Mouse (Mus musculus) large intestine, adult 2 months (tissue): ENCODE results near the gene Sf3b5. TPM values are rescaled to one million over a fixed set of nuclear protein-coding genes. Genes with fewer than 3 reads are reported as not detected.
"Not testable (repeated sequence)": the region's sequence is repeated elsewhere in the genome, so short reads cannot be mapped to it uniquely, and the experiment has no call there.

Source experiments
- DNase-seq: peaks from one replicate; pipeline ENCODE4 v3.0.0-alpha.2; 2012; ENCODE audit warnings: low read depth, low spot score
- WGBS: fragments of 180-500 bp; shearing (Covaris S2); methylation state at CpG from one replicate; pipeline ENCODE4 v1.1.7; 2018; 5-methylcytosine and 5-hydroxymethylcytosine counted together
- polyA plus RNA-seq: library from polyadenylated mRNA; depleted of rRNA; stranded (reverse); fragments of >200 nt; gene quantifications from 2 replicates; pipeline ENCODE4 v1.2.3, GENCODE M21; 2012

Gene Sf3b5
- polyA plus RNA-seq, 1 experiment: 28.5 TPM

- DNase-seq: peak; percentile 82
- WGBS: 33% methylated on average over 17 of the region's 17 CpGs
These were observed 8.2 kb upstream of the Sf3b5 start for GRCm38 (mm10) chr10:12996736-12997477.

DNA sequence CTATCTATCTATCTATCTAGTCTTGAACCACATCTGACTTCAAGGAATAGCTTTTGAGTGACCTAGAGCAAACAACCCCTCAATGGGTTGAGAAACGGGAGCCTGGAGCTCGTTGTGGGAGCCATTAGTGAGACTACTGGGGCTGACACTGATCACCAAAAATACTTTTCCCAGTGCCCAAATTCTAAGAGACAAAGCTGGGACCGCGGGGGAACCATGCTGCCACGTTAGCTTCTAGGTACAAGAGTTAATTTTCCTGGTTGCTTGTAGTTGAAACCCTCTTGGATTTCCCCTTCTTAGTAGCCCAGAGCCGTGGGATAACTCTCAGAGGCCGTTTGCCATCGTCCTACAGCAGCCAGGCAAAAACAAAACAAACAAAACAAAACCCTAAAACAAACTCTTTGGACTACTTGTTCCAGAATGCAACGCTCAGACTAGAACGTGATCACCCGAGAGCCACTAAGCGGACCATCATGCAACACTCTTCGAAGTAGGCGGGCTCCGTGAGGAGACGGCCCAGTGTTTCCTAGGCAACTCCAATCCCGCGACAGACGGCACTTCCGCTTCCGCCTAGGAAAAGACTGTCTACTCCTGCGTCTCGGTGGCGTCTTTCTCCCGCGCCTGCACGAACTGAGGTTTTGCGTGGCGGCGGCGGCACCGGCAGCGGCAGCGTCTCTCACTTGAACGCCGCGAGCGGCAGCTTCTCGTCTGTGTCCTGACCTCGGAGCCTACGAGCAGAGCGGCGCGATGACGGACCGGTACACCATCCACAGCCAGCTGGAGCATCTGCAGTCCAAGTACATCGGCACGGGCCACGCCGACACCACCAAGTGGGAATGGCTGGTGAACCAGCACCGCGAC is 3.0 kb downstream of the Sf3b5 start:
- peak; percentile 95 for DNase-seq
- 3% methylated on average over 52 of the region's 52 CpGs for WGBS

DNA sequence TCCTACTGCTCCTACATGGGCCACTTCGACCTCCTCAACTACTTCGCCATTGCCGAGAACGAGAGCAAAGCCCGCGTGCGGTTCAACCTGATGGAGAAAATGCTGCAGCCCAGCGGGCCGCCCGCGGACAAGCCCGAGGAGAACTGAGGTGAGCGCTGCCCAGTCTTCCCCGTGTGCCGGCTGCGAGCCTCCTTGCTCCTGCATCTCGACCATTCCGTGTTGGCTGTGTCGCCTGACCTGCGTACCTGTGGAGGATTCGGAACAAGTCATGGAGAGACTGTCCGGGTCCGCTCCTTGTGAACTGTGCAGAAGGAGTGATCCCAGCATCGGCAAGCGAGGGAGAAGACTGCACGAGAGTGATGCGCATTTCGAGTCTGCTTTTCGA is 3.6 kb downstream of the Sf3b5 start:
- WGBS: under 1% methylated on average over 29 of the region's 29 CpGs

DNA sequence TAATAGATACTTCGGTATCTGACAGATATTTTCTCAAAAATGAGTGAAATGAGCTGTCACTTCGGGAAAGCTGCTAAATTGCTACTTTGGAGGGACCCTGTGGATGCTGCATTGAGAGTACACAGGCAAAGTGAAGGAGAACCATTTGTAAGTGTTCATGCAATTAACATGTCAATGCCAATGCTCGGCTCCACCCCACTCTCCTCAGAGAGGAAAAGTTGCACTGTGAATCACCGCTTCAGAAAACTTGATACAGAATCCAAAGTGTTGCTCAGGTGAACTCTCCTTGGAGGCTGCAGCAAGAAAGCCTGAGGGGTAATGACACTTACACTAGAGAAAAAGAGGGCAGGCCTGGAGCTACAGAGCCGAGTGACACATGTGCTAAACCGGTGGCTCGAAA is 8.9 kb downstream of the Sf3b5 start:
- WGBS: 74% methylated on average over 7 of the region's 7 CpGs
- DNase-seq: no peak

More for the DNA sequence above, 3.6 kb downstream of the Sf3b5 start:
- DNase-seq: no peak

GRCm38 (mm10) chr10:13016573-13016972 is 11.4 kb downstream of the Sf3b5 start:
- WGBS: 20% methylated on average over 4 of the region's 4 CpGs
- DNase-seq: peak; percentile 39

DNA sequence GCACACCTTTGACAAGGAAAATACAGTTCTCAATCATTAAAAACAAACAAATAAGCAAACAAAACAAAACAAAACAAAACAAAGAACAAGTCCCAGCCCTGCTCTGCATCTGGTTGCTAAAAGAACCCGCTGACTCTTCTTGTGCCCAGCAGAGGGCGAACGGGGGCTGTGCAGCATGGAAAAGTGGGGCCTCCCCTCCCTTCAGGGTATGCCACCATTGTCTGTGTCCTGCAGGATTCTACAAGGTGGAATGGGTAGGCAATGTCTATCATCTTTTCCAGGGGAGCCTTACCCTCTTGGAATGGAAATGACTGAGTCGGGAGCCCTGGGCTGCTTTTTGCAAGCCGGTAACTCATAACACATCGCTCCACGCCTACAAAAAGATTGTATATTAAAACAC is 13.4 kb downstream of the Sf3b5 start:
- no peak for DNase-seq
- WGBS: 63% methylated on average over 7 of the region's 7 CpGs

DNA sequence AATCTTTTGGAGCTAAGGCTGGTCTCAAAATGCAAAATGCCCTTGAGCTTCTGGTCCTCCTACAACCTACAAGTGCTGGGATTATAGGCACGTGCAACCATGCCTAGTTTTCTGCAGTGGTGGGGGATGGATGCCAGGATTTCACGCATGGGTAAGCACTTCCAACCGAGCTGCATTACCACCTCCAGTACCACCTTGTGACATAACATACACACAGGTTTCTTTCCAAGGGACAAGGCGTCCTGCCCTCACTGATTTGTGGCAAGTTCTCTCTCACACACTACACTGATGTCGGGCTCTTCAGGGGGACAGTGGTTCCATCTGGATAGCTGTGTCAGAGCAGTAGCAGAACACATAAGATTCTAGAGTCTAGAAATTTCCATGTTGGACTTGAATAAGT is 13.9 kb downstream of the Sf3b5 start:
- no peak for DNase-seq
- 83% methylated on average over 5 of the region's 5 CpGs for WGBS

GRCm38 (mm10) chr10:13022103-13022502 is 17.0 kb downstream of the Sf3b5 start:
- WGBS: 52% methylated on average over 4 of the region's 4 CpGs
- DNase-seq: no peak

- WGBS: 64% methylated on average over 3 of the region's 3 CpGs
- DNase-seq: not testable (repeated sequence)
These were observed 18.8 kb downstream of the Sf3b5 start for GRCm38 (mm10) chr10:13023985-13024384.

DNA sequence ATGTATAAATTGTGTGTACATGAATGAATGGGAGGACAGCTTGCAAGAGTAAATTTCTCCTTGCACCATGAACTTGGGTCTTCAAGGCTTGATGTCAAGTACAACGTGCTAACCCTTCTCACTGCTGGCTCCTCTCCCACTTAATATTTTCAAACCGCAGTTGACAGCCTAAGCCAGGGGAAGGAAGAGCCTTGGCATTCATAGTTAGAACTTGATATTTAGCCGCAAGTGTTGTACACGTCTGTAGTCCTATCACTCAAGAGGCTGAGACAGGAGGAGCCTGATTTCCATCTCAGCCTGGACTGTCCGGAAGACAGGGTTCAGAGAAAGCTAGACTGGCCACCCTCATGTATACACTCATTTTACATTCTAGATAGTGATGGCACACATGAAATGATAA is 22.6 kb downstream of the Sf3b5 start:
- no peak for DNase-seq
- 89% methylated on average over 5 of the region's 5 CpGs for WGBS

- WGBS: 74% methylated on average over 1 of the region's 1 CpGs
- no peak for DNase-seq
These were observed 23.1 kb downstream of the Sf3b5 start for GRCm38 (mm10) chr10:13028215-13028614.

DNA sequence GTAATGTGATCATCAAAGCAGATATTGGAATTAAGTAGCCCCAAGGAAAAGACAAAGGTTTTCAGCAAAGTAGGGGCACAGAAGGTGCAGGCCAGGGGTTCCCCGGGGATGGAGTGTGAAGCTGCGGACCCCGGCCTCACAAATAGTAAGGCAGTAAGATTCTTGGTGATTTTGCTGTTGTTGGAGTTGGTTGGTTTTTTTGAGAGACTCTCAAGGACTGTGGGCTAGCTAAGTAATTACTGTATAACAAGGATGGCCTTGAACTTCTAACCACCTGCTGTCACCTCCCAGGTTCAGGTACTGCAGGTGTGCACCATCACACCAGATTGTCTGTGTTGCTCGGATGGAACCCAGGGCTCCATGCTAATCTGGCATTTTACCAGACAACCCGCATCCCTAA is 24.3 kb downstream of the Sf3b5 start:
- no peak for DNase-seq
- 91% methylated on average over 5 of the region's 5 CpGs for WGBS

DNA sequence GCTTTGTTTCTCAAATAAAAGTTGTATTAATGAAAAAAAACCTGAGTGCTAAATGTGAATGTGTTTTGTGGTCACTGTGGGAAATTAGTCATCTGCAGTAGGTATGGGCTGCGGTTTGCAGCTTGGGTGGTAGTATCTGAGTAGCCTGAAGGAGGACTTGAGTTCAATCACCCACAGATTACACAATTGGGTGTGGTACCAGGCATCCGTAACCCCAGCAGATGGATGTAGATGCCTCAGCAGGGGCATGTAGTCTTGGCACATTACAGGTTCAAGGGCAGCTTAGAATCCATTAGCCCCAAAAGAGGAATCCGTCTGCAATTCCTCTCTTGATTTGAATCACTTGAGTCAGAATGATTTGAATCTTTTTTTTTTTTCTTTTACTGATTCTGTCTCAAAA is 30.1 kb downstream of the Sf3b5 start:
- DNase-seq: no peak
- WGBS: 74% methylated on average over 3 of the region's 3 CpGs

GRCm38 (mm10) chr10:13039637-13040174 is 34.6 kb downstream of the Sf3b5 start:
- no peak for DNase-seq
- 63% methylated on average over 5 of the region's 5 CpGs for WGBS

GRCm38 (mm10) chr10:13044659-13045058 is 39.5 kb downstream of the Sf3b5 start:
- 87% methylated on average over 11 of the region's 11 CpGs for WGBS
- DNase-seq: no peak

- 33% methylated on average over 4 of the region's 4 CpGs for WGBS
- no peak for DNase-seq
These were observed 42.7 kb downstream of the Sf3b5 start for GRCm38 (mm10) chr10:13047816-13048215.

GRCm38 (mm10) chr10:13056863-13057381 is 51.8 kb downstream of the Sf3b5 start:
- 79% methylated on average over 6 of the region's 6 CpGs for WGBS
- no peak for DNase-seq
